Mouse (Mus musculus) lung, adult 10 weeks (tissue): ENCODE measurements around the gene Zcchc12. TPM values are rescaled to one million over a fixed set of nuclear protein-coding genes. Genes with fewer than 3 reads are reported as not detected.

ENCODE experiments used
- polyA plus RNA-seq: library from polyadenylated mRNA; stranded (reverse); fragments of 350-450 nt; fragmentation: Illumina TruSeq; extraction: RNeasy Lipid Tissue Mini Kit (QIAGEN cat#74804); gene quantifications from one replicate; pipeline ENCODE4 v1.2.3, GENCODE M21; 2014; ENCODE audit warnings: low read depth, low replicate concordance; ENCODE audit not compliant: insufficient read depth

The Zcchc12 gene
- 0.33 TPM for polyA plus RNA-seq

DNA sequence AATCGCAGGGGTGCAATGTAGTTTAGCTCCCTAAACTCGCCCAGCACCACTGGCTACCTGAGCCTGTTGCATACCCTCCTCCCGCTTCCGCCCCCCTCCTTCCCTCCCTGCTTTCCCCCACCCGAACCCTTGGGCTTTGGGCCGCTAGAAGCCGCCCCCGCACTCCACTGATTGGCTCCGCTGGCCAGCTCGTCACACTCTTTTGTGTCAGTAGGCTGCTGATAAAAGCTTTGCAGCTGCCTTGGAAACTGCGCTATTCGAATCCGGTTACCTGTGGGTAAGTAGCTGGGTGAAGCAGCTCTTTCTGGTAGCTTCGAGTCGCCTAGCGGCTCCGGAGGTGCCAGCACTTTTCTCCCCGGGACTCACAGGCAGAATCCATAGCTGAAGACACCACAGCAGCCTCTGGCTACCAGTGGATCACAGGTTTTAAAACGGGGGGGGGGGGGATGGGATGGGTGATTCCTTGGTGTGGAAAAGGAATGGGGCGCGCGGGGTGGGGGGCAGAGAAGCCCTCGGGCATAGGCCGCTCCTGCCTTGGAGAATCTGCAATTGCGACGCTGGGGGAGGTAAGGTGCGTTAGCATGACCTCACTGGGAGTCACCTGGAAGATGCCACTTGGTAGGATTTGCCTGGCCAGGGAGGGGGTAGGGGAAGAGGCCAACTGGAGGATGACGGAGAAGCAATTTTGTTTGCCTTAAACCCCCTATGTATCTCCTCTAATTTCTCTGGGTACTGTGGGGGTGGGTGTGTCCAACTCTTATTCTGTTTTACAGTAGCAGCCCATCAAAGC is at the start of gene Zcchc12:
TSS of gene Zcchc12 (plus strand) at position 169 of the 790 bp plus-strand sequence.

Other genes with a start within 250 kb of the Zcchc12 start
- gene Il13ra1, start 83.8 kb upstream of the Zcchc12 start, polyA plus RNA-seq: 22.2 TPM
- 1.9 TPM for gene Lonrf3, start 132.4 kb downstream of the Zcchc12 start, polyA plus RNA-seq
- not detected for gene Gm6268, start 205.4 kb downstream of the Zcchc12 start, polyA plus RNA-seq